Mouse (Mus musculus) embryo, embryonic 11 days (tissue): ENCODE measurements around the gene Gfi1b.

Source experiments
- DNase-seq: peaks from one replicate; pipeline ENCODE4 v3.0.0-alpha.2; 2015

The Gfi1b gene

GRCm38 (mm10) chr2:28621111-28621510, 671 bp downstream of the Gfi1b start:
- no peak for DNase-seq

GRCm38 (mm10) chr2:28620522-28620921, 1.3 kb downstream of the Gfi1b start:
- DNase-seq: no peak

- DNase-seq: no peak
Observed at GRCm38 (mm10) chr2:28619369-28619768, 2.4 kb downstream of the Gfi1b start.

- DNase-seq: no peak
Observed at GRCm38 (mm10) chr2:28618777-28619336, 2.9 kb downstream of the Gfi1b start.

- DNase-seq: no peak
Observed at GRCm38 (mm10) chr2:28617498-28618486, 4.0 kb downstream of the Gfi1b start.

GRCm38 (mm10) chr2:28616874-28617273, 4.9 kb downstream of the Gfi1b start:
- no peak for DNase-seq

- DNase-seq: no peak
Observed at GRCm38 (mm10) chr2:28616358-28616757, 5.4 kb downstream of the Gfi1b start.

- no peak for DNase-seq
Observed at GRCm38 (mm10) chr2:28613599-28613998, 8.2 kb downstream of the Gfi1b start.

GRCm38 (mm10) chr2:28612436-28613063, 9.2 kb downstream of the Gfi1b start:
- no peak for DNase-seq

GRCm38 (mm10) chr2:28611407-28611787, 10.4 kb downstream of the Gfi1b start:
- no peak for DNase-seq

GRCm38 (mm10) chr2:28610716-28611406, 10.9 kb downstream of the Gfi1b start:
- no peak for DNase-seq

GRCm38 (mm10) chr2:28609851-28610250, 11.9 kb downstream of the Gfi1b start:
- DNase-seq: no peak

GRCm38 (mm10) chr2:28607341-28608165, 14.2 kb downstream of the Gfi1b start:
- no peak for DNase-seq

- no peak for DNase-seq
Observed at GRCm38 (mm10) chr2:28606601-28607340, 15.0 kb downstream of the Gfi1b start.

GRCm38 (mm10) chr2:28605789-28606541, 15.8 kb downstream of the Gfi1b start:
- no peak for DNase-seq

- no peak for DNase-seq
Observed at GRCm38 (mm10) chr2:28603542-28603941, 18.2 kb downstream of the Gfi1b start.

- DNase-seq: no peak
Observed at GRCm38 (mm10) chr2:28601720-28602590, 19.8 kb downstream of the Gfi1b start.

- DNase-seq: no peak
Observed at GRCm38 (mm10) chr2:28599569-28599900, 22.2 kb downstream of the Gfi1b start.

- DNase-seq: no peak
Observed at GRCm38 (mm10) chr2:28598692-28599568, 22.9 kb downstream of the Gfi1b start.
